Mouse (Mus musculus) ES-E14 (cell line): ENCODE measurements around the gene Rtp2.

Source experiments
- HCFC1 ChIP-seq: IDR thresholded peaks from 2 replicates; pipeline ENCODE4 v1.6.1; 2012; ENCODE audit warnings: low read length, inconsistent platforms, borderline replicate concordance; ENCODE audit not compliant: insufficient read depth
- MAFK ChIP-seq: IDR thresholded peaks from 2 replicates; pipeline ENCODE4 v1.6.1; 2014; ENCODE audit warnings: mild to moderate bottlenecking, low read depth, low read length, inconsistent platforms; ENCODE audit not compliant: insufficient read depth
- ZC3H11A ChIP-seq: IDR thresholded peaks from 2 replicates; pipeline ENCODE4 v1.6.1; 2012; ENCODE audit warnings: low read depth, mild to moderate bottlenecking, inconsistent platforms, low read length, borderline replicate concordance

GRCm38 (mm10) chr16:23895135-23895534, 37.1 kb downstream of the Rtp2 start:
- TF ChIP-seq MAFK: no peak
- no peak for TF ChIP-seq ZC3H11A
- no peak for TF ChIP-seq HCFC1
